Mouse (Mus musculus) stomach, embryonic 16.5 days (tissue): ENCODE measurements around the gene Stat3. TPM values are rescaled to one million over a fixed set of nuclear protein-coding genes. Genes with fewer than 3 reads are reported as not detected.

Source experiments
- ATAC-seq: fragments of 200-750 bp; cut with Nextera tagmentation; 2 replicates; pipeline ENCODE4 v1.8.0; 2017; ENCODE audit warnings: moderate number of reproducible peaks, moderate TSS enrichment; ENCODE audit not compliant: insufficient read depth, low FRiP score
- H3K27ac ChIP-seq: fragments of 300-500 bp; sonication (generic); 2 replicates; pipeline ENCODE4 v1.5.1; 2014; ENCODE audit warnings: low read length
- H3K27me3 ChIP-seq: fragments of 300-500 bp; sonication (generic); 2 replicates; pipeline ENCODE4 v1.6.1; 2014; ENCODE audit warnings: low read length, control low read depth, mixed read lengths; ENCODE audit not compliant: control insufficient read depth, insufficient read depth
- H3K36me3 ChIP-seq: fragments of 300-500 bp; sonication (generic); 2 replicates; pipeline ENCODE4 v1.6.1; 2014; ENCODE audit warnings: low read length; ENCODE audit not compliant: control insufficient read depth, insufficient read depth
- H3K4me1 ChIP-seq: fragments of 300-500 bp; sonication (generic); 2 replicates; pipeline ENCODE4 v1.6.1; 2014; ENCODE audit warnings: low read length, control low read depth, mixed read lengths; ENCODE audit not compliant: control insufficient read depth, insufficient read depth
- H3K4me2 ChIP-seq: fragments of 300-500 bp; sonication (generic); 2 replicates; pipeline ENCODE4 v1.6.1; 2014; ENCODE audit warnings: low read depth, low read length, mixed read lengths
- H3K4me3 ChIP-seq: fragments of 300-500 bp; sonication (generic); replicated peaks from 2 replicates; pipeline ENCODE4 v1.5.1; 2014; ENCODE audit warnings: mild to moderate bottlenecking, low read length
- H3K9ac ChIP-seq: fragments of 300-500 bp; sonication (generic); 2 replicates; pipeline ENCODE4 v1.6.1; 2014; ENCODE audit warnings: low read length
- H3K9me3 ChIP-seq: fragments of 300-500 bp; sonication (generic); replicated peaks from 2 replicates; pipeline ENCODE4 v1.6.1; 2016; ENCODE audit warnings: low read length, control low read depth; ENCODE audit not compliant: control insufficient read depth
- WGBS: fragments of 180-500 bp; shearing (Covaris S2); extraction: QIAGEN DNeasy Blood & Tissue Kit; methylation state at CpG from one replicate; pipeline ENCODE4 v1.1.7; 2014; 5-methylcytosine and 5-hydroxymethylcytosine counted together
- polyA plus RNA-seq: library from polyadenylated mRNA; unstranded; fragments of >200 nt; fragmentation: Nextera tagmentation; extraction: Ambion mirVana; gene quantifications from 2 replicates; pipeline ENCODE4 v1.2.1, GENCODE M21; 2015

Gene Stat3
- polyA plus RNA-seq, 1 experiment from 2014 or later, result 47.2 TPM

DNA sequence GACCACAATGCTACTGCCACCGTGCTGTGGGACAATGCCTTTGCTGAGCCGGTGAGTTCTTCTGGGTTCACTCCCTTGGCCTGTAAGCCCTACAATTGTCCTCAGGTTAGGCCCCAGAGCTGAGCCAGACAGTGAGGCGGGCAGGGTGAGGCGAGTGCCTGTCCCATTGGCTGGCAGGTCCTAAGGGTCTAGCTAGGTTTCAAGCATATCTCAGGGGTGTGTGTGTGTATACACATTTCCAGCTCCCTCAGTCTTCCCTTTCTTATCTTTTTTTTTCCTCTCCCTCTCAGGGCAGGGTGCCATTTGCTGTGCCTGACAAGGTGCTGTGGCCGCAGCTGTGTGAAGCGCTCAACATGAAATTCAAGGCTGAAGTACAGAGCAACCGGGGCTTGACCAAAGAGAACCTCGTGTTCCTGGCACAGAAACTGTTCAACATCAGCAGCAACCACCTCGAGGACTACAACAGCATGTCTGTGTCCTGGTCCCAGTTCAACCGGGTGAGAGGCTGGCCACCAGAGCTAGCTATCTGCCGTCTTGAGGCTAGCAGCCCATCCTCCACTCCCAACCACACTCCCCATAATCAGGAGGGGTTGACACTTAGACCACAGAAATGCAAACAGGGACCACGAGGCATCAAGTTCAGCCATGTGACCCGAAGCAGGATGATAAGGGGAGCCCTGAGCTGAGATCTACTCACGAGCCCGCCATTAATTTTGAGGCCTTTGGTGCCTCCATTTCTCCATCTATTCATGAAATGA lies 59.8 kb downstream of the Stat3 start:
- H3K9me3 ChIP-seq, result no peaks in the 10 kb centered on the region
- WGBS, result 68% methylated on average over 15 of the region's 15 CpGs
- H3K4me3 ChIP-seq, result no peak overlapping the region
- peak; percentile 89 for ATAC-seq
- H3K36me3 ChIP-seq, result peaks cover 3% of the 10 kb centered on the region; the same call in 1 of the 2 replicates
- no peaks in the 10 kb centered on the region for H3K27me3 ChIP-seq
- H3K4me2 ChIP-seq, result no peak overlapping the region
- H3K4me1 ChIP-seq, result 0 out of 2 replicates have a peak, but pooled peaks cover 3% of the 10 kb centered on the region
- H3K9ac ChIP-seq, result no peak overlapping the region
- peak overlapping the region; percentile 46 for H3K27ac ChIP-seq

DNA sequence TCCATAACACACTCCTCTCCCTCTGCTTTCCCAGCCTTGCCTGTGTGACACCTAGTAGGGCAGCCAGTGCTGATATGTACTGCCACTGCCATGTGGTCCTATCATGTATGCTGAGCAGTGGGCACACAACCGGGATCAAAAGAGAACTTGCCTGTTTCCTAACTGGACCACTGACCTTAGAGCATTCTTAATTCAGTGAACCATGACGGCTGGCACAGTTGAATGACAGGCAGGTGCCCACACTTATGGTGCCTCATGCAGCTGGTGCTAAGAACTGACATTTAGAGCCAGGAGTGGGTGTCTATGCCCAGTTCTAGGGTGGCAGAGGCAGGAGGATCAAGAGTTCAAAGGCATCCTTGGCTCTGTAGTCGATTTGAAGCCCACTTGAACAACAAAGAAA lies 63.6 kb downstream of the Stat3 start:
- no peaks in the 10 kb centered on the region for H3K9me3 ChIP-seq
- ATAC-seq, result no peak
- H3K9ac ChIP-seq, result no peak overlapping the region
- no peak overlapping the region for H3K4me2 ChIP-seq
- 0 out of 2 replicates have a peak, but pooled peaks cover under 1% of the 10 kb centered on the region for H3K4me1 ChIP-seq
- peaks cover 3% of the 10 kb centered on the region; the same call in 1 of the 2 replicates for H3K36me3 ChIP-seq
- no peaks in the 10 kb centered on the region for H3K27me3 ChIP-seq
- WGBS, result 78% methylated on average over 3 of the region's 3 CpGs
- no peak overlapping the region for H3K4me3 ChIP-seq
- no peak overlapping the region for H3K27ac ChIP-seq

DNA sequence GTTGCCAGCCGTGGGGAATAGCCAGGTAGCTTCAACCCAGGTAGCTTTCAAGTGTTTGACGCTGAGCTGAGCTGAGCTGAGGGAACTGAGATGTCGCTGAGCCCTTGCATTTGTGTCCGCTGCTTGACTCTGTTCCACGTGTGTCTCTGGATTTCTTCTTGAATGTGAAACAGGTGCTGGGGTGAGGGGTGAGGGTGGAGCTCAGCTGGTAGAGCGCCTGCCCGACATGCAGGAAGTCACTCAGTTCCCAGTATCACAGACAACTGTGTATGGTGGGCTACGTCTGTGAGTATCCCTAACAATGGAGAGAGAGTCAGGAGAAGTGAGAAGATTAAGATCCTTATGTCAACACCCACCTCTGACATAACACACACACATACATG lies 68.4 kb downstream of the Stat3 start:
- Histone ChIP-seq H3K36me3 (no peaks in the 10 kb centered on the region), H3K9me3 (no peaks in the 10 kb centered on the region), H3K9ac (no peak overlapping the region), H3K4me1 (0 out of 2 replicates have a peak, but pooled peaks cover 8% of the 10 kb centered on the region), H3K27me3 (no peaks in the 10 kb centered on the region), H3K4me2 (no peak overlapping the region), H3K4me3 (no peak overlapping the region), H3K27ac (no peak overlapping the region)
- no peak for ATAC-seq
- 69% methylated on average over 8 of the region's 8 CpGs for WGBS

DNA sequence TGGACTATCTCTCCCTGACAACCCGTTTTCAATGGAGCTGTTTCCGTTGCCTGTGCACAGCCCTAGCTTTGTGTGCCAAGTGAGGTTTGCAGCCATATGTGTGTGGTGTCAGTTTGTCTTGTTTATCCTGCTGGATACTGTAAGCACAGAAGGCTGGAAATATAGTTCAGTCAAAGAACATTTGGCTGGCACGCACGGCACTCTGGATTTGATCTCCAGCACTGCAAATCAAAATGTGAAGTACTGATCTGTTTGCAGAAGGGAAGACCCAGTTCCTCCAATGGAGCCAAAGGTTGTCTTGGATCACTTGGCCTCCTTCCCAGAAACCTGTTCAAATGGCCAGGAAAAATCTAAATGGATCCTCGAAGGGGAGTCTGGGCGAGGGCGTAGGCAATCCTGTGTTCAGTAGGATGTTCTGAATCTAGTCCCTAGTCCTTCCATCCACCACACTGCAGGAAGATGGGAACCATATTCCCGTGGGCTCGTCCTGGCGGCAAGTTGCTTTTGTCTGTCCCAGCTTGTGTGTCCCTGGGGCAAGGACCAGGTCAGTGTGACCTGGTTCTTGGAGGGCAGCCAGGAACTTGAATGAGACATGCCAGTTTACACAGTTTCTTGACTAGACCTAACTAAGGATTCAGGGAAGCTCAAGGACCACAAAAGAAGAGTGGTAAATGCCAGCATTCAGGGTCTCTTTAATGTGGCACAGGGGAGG lies 68.9 kb downstream of the Stat3 start:
- Histone ChIP-seq H3K4me1 (0 out of 2 replicates have a peak, but pooled peaks cover 8% of the 10 kb centered on the region), H3K9me3 (no peaks in the 10 kb centered on the region), H3K27ac (no peak overlapping the region), H3K4me2 (no peak overlapping the region), H3K4me3 (no peak overlapping the region), H3K36me3 (no peaks in the 10 kb centered on the region), H3K27me3 (no peaks in the 10 kb centered on the region), H3K9ac (no peak overlapping the region)
- WGBS, result 71% methylated on average over 10 of the region's 10 CpGs
- no peak for ATAC-seq

DNA sequence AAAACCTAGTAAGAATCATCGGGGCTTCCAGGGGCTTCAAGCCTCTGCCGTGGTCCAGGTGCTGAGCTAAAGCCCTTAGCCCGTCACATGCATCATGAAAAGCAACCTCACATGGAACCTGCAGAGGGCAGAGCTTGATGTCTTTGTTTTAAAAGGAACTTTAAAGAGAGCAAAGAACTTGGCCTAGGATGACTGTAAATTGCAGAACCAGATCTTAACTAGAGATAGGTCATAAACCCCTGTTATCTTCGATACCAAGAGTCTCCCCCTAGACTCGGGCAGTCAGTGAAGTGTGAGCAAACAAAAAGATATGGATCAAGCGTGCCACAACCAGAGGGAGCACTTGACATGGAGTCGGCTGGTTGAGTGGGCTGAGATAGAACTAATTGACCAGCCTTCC lies 73.7 kb downstream of the Stat3 start:
- no peak overlapping the region for H3K4me3 ChIP-seq
- no peak overlapping the region for H3K27ac ChIP-seq
- 75% methylated on average over 7 of the region's 7 CpGs for WGBS
- 0 out of 2 replicates have a peak, but pooled peaks cover 10% of the 10 kb centered on the region for H3K4me1 ChIP-seq
- H3K27me3 ChIP-seq, result no peaks in the 10 kb centered on the region
- H3K36me3 ChIP-seq, result no peaks in the 10 kb centered on the region
- ATAC-seq, result no peak
- no peak overlapping the region for H3K9ac ChIP-seq
- no peaks in the 10 kb centered on the region for H3K9me3 ChIP-seq
- H3K4me2 ChIP-seq, result no peak overlapping the region

DNA sequence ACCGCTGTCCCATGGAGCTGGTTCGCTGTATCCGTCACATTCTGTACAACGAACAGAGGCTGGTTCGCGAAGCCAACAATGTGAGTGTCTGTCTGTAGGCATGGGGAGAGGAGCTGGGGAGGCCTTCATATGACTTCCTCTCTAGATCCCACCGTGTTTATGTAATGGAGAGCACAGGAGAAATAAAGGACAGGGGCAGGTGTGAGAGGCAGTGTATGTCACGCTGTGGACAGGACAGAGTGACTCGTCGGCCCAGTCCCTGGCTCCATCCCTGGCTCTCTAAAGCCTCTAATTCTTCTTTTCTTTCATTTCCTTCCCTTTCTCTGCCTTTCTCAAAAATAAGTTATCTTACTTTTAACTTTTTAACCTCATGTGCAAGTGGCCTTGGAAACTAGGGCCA lies 76.2 kb downstream of the Stat3 start:
- Histone ChIP-seq H3K4me1 (peaks cover 10% of the 10 kb centered on the region; the same call in 1 of the 2 replicates), H3K9me3 (no peaks in the 10 kb centered on the region), H3K4me3 (no peak overlapping the region), H3K36me3 (no peaks in the 10 kb centered on the region), H3K27ac (no peak overlapping the region), H3K27me3 (no peaks in the 10 kb centered on the region), H3K4me2 (no peak overlapping the region), H3K9ac (no peak overlapping the region)
- no peak for ATAC-seq
- 82% methylated on average over 10 of the region's 10 CpGs for WGBS

DNA sequence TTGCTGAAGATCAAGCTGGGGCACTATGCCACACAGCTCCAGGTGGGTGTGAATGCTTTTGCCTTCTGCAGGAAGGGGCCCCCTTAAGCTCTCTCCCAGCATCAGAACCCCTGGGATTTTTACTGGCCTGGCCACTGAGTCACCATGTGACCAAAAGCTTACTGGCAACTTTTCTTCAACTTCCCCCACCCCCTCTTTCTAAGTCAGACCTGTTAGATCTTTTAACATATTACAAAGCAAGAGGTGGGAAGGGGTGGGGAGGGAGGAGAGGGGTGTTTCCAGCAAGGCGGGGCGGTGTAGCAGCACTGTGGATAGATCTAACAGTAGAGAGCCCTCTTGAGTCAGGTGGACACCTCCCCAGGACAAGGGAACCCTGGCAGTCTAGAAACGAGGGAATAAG lies 77.5 kb downstream of the Stat3 start:
- no peak for ATAC-seq
- Histone ChIP-seq H3K9me3 (no peaks in the 10 kb centered on the region), H3K9ac (no peak overlapping the region), H3K4me3 (no peak overlapping the region), H3K4me1 (peaks cover 10% of the 10 kb centered on the region; the same call in 1 of the 2 replicates), H3K36me3 (no peaks in the 10 kb centered on the region), H3K27ac (no peak overlapping the region), H3K4me2 (no peak overlapping the region), H3K27me3 (no peaks in the 10 kb centered on the region)
- 32% methylated on average over 3 of the region's 3 CpGs for WGBS

DNA sequence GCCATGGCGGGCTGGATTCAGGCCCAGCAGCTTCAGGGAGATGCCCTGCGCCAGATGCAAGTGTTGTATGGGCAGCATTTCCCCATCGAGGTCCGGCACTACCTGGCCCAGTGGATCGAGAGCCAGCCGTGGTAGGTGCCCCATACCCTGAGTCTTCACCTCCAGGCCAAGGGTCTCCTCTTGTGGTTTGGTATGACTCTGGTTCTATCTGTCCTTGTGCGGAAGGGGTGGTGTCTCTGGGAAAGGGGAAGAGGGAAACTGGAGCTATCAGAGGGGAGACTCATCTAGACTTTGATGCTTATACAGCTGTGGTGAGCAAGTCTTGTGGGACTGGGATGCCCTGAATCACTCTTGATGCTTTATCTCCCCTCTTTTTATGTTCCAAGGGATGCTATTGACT lies 78.0 kb downstream of the Stat3 start:
- no peaks in the 10 kb centered on the region for H3K9me3 ChIP-seq
- no peak overlapping the region for H3K27ac ChIP-seq
- H3K9ac ChIP-seq, result no peak overlapping the region
- H3K36me3 ChIP-seq, result no peaks in the 10 kb centered on the region
- 78% methylated on average over 7 of the region's 7 CpGs for WGBS
- no peak overlapping the region for H3K4me3 ChIP-seq
- no peaks in the 10 kb centered on the region for H3K27me3 ChIP-seq
- no peak for ATAC-seq
- H3K4me1 ChIP-seq, result peaks cover 10% of the 10 kb centered on the region; the same call in 1 of the 2 replicates
- peak overlapping the region; percentile 82; the same call in 1 of the 2 replicates for H3K4me2 ChIP-seq
